Mouse (Mus musculus): Measurements from ENCODE around the gene Endov. TPM values are rescaled to one million over a fixed set of nuclear protein-coding genes. Genes with fewer than 3 reads are reported as not detected.
A peak's percentile ranks its signal among the peaks of the same experiment; 100 is the strongest.

The Endov gene
- total RNA-seq, 2 experiments from 2014 or later, result 24.8 to 29.6 TPM

- no peak for DNase-seq (ENCODE audit: low spot score in 2 of 2)
These were observed 54.8 kb downstream of the Endov start for GRCm38 (mm10) chr11:119545741-119546495.

GRCm38 (mm10) chr11:119546496-119547182 is 55.5 kb downstream of the Endov start:
- DNase-seq (ENCODE audit: low spot score in 2 of 2), result no peak

GRCm38 (mm10) chr11:119547183-119547921 is 56.2 kb downstream of the Endov start, which contains the start of gene Nptx1:
Nptx1 (minus strand) TSS chr11:119547753.
- DNase-seq (ENCODE audit: low spot score in 2 of 2), result peak; percentile 67 to 80

DNA sequence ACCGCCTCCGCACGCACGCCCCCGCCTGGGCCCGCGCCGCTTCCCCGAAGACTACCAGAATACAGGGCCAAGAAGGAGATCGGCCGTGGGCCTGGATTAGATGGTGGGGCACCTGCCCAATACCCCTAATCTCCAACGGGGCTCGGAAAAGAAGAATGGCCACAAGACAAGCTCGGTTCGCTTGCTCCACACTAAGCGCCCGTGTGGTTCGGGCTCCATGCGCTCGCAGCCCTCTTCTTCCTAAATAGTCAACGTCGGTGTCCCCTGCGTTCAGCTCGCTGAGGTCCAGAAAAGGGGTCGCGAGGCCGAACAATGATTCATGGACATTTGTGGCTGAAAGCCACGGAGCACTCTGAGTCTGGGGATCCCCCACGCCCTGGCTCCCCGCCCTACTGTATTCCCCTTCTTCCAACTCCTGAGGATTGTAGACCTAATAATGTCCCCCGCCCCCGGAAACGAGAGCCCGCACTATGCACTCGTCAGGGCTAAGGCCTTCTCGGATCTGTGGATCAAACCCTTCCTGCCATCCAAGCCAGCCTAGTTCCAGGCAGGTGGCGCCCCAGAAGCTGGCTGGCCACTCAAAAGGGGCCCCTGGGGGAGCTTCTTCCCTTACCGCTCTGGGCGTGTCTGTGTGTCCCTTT is 56.9 kb downstream of the Endov start:
- peak in 1 of 2 experiments; percentile 44 for DNase-seq (ENCODE audit: low spot score in 2 of 2)

- peak in 1 of 2 experiments; percentile 41 for DNase-seq (ENCODE audit: low spot score in 2 of 2)
These were observed 57.7 kb downstream of the Endov start for GRCm38 (mm10) chr11:119548741-119549370.

GRCm38 (mm10) chr11:119549371-119549811 is 58.2 kb downstream of the Endov start:
- DNase-seq (ENCODE audit: low spot score in 2 of 2), result no peak

DNA sequence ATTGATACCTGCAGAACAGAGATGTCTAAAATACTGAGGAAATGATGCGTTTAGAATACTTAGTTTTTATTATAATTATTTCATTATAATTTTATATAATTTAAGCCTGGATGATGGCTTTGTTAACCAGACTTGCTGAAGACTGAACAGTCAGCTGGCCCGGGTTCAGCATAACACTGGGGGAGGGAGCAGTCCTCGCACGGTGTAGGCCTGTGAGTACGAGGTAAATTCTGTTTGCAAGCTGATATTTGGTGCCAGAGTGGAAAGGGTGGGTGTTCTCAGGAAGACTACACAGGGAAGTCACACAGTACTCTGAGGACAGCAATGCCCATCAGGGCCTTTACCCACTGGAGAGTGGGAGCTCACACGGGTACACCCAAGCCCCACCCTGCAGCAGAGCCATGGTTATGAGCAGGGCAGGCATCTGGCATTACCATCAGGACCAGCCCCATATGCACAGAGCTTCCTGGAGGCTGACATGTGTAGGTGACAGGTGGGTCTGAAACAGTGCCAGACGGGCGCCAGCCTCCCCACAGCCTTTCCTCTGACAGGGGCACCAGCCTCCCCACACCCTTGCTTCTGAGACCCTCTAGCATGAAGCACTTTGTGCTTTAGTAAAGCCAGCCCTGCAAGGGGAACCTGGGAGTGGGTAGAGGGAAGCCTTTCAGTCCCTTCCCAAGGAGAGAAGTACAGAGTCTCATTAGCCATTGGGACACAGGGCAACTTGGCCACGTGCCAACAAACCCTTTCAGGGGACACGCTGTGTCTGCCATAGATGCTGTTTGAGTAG is 59.6 kb downstream of the Endov start:
- DNase-seq (ENCODE audit: low spot score in 2 of 2), result peak in 1 of 2 experiments; percentile 43

DNA sequence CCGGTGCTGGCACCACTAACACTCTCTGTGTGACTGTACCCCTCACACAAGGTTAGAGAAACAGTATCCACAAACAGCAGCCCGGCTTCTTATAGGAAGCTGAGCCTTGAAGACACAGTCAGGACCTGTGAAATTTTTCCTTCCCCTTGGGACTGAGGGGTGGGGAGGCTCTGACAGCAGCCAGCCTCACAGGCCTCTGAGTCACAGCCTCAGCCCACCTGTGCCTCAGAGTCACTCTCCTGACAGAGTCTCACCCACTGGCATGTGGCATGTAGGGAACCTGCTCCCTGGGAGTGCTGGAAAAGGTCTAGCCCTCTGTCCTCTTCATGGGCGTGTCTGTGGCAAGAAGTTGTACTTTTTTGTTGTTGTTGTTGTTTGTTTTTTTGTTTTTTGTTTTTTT is 60.3 kb downstream of the Endov start:
- no peak for DNase-seq (ENCODE audit: low spot score in 2 of 2)

- no peak for DNase-seq (ENCODE audit: low spot score in 2 of 2)
These were observed 61.2 kb downstream of the Endov start for GRCm38 (mm10) chr11:119552301-119552700.

GRCm38 (mm10) chr11:119552902-119553802 is 62.0 kb downstream of the Endov start:
- no peak for DNase-seq (ENCODE audit: low spot score in 2 of 2)

DNA sequence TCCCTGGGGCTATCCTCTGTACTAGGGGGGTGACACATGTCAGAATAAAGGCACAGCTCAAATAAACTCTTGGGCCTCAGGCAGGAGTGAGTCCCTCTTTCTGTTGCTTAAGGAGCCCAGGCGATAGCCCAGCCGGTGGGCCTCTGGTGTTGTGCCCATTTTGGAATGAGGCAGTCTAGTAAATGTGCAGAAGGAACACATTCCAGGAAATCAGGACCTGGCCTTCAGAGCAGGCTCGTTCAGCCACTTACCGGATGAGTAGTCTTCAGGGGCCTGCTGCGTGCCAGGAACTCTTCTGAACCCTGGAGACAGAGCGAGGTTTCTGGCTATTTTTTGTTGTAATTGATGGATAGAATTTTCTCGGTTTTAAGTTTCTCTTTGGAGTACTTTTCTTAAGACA is 63.6 kb downstream of the Endov start:
- DNase-seq (ENCODE audit: low spot score in 2 of 2), result no peak

GRCm38 (mm10) chr11:119555170-119555569 is 64.0 kb downstream of the Endov start:
- DNase-seq (ENCODE audit: low spot score in 2 of 2), result no peak

DNA sequence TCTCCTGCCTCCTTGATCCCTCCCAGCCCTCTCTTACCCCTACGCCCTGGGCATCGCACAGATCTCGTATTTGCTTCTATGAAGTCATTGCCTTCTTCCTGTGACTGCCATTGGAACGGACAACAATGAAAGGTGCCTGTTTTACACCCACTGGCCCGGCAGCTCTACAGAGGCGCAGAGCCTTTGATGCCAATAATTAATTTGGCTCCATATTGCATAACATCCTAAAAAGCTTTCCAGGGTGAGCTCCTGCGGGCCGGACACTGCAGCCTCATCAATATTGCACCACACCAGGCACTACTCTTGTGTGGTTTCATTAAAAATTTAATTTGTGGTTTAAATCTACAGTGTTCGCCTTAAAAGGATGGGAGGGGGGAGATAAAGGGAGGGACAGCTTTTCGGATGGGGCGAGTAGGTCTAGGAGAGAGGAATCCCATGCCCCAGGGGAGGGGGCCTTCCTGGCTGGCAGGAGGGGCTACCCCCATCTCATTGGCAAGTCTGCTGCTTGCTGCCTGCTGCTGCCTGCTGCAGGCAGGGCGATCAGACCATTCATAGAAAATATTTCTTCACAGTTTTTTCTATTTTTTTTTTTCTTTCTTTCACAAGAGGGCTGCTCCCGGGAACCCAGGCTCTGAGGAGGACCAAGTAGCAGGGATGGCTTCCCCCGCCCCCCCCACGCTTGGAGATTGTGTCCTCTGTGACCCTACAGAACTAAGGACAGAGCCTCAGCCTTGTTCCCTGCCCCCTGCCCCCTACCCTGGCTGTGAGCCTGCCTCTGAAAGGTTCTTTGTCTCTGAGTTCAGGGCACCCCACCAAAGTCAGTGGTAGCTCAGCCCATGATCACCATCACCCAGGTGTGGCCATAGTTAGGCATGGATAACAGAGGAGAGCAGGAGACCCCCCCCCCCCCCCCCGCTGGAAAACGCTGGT is 67.1 kb downstream of the Endov start:
- DNase-seq (ENCODE audit: low spot score in 2 of 2), result no peak

DNA sequence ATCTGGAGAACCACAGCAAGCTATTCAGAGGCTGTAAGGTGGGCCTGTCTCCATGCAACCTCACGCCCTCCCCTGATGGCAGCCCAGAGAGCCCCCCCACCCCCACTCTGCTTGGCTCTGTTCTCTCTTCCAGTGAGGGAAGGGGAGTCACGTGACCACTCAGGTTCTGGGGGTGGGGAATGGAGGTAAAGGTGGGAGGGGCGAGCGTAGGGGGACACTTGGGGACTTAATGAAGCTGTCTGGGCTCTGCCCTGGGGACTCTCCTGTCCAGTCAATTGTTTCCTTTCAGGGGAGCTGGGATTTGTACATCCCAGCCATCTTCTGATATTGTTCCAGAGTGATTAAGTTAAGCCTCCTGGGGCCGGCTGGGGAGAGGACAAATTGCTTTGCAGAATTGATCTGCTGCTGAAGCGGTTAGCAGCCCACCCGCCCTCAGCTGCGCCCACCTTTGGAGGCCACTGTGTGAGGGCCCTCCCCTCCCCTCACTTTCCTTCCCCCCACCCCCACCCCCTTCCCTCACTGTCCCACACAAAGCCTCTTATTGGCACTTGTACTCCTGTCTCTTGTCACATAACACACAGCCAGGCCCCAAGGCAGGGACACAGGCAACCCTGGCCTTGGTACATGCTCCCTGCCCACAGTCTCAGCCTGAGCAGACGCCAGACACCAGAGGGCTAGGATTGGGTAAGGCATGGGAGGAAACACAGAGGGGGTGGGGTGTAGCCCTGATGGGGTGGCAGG is 67.9 kb downstream of the Endov start:
- DNase-seq (ENCODE audit: low spot score in 2 of 2), result no peak

Measured in layer of hippocampus, postnatal 10 days (tissue).